Mouse (Mus musculus): ENCODE measurements at regions not wholly inside any gene's neighbourhood (a gene's known extent, or its start where the extent isn't known, plus 50 kb on each side); places are given as distances from the start of the nearest gene placed in this dataset.

- DNase-seq, result no peak
Observed at GRCm38 (mm10) chr10:16592870-16593269, 1130.1 kb upstream of the Cited2 start.

- no peak for DNase-seq
Observed at GRCm38 (mm10) chr10:16600041-16600440, 1123.0 kb upstream of the Cited2 start.

- no peak for DNase-seq
Observed at GRCm38 (mm10) chr10:16600551-16601224, 1122.3 kb upstream of the Cited2 start.

- DNase-seq, result no peak
Observed at GRCm38 (mm10) chr10:16601225-16601595, 1121.8 kb upstream of the Cited2 start.

- DNase-seq, result no peak
Observed at GRCm38 (mm10) chr10:16608339-16608738, 1114.7 kb upstream of the Cited2 start.

GRCm38 (mm10) chr10:16618752-16619151 lies 1104.3 kb upstream of the Cited2 start:
- no peak for DNase-seq

GRCm38 (mm10) chr10:16619584-16619983 lies 1103.4 kb upstream of the Cited2 start:
- no peak for DNase-seq

- DNase-seq, result no peak
Observed at GRCm38 (mm10) chr10:16620804-16621559, 1102.0 kb upstream of the Cited2 start.

- DNase-seq, result no peak
Observed at GRCm38 (mm10) chr10:16622821-16623220, 1100.2 kb upstream of the Cited2 start.

GRCm38 (mm10) chr10:16633236-16633635 lies 1089.8 kb upstream of the Cited2 start:
- DNase-seq, result no peak

GRCm38 (mm10) chr10:16635463-16635862 lies 1087.6 kb upstream of the Cited2 start:
- DNase-seq, result no peak

- DNase-seq, result peak; percentile 66 to 75
Observed at GRCm38 (mm10) chr10:16637006-16637405, 1086.0 kb upstream of the Cited2 start.

GRCm38 (mm10) chr10:16638111-16638510 lies 1084.9 kb upstream of the Cited2 start:
- no peak for DNase-seq

GRCm38 (mm10) chr10:16640136-16640535 lies 1082.9 kb upstream of the Cited2 start:
- DNase-seq, result no peak

- DNase-seq, result no peak
Observed at GRCm38 (mm10) chr10:16650120-16650519, 1072.9 kb upstream of the Cited2 start.

- DNase-seq, result no peak
Observed at GRCm38 (mm10) chr10:16652450-16652849, 1070.6 kb upstream of the Cited2 start.

- no peak for DNase-seq
Observed at GRCm38 (mm10) chr10:16664483-16664882, 1058.5 kb upstream of the Cited2 start.

GRCm38 (mm10) chr10:16670286-16670685 lies 1052.7 kb upstream of the Cited2 start:
- DNase-seq, result no peak

GRCm38 (mm10) chr10:16681001-16681400 lies 1042.0 kb upstream of the Cited2 start:
- DNase-seq, result no peak

GRCm38 (mm10) chr10:16685352-16685751 lies 1037.7 kb upstream of the Cited2 start:
- no peak for DNase-seq

- DNase-seq, result no peak
Observed at GRCm38 (mm10) chr10:16706976-16707375, 1016.0 kb upstream of the Cited2 start.

GRCm38 (mm10) chr10:16713143-16713542 lies 1009.9 kb upstream of the Cited2 start:
- DNase-seq, result no peak

- no peak for DNase-seq
Observed at GRCm38 (mm10) chr10:16714065-16714464, 1009.0 kb upstream of the Cited2 start.

GRCm38 (mm10) chr10:16714526-16714925 lies 1008.5 kb upstream of the Cited2 start:
- DNase-seq, result no peak

Measured in adrenal gland, postnatal 36 days (tissue).